ENCODE assay signal across 16 mouse cellular contexts in the genomic region with DNA sequence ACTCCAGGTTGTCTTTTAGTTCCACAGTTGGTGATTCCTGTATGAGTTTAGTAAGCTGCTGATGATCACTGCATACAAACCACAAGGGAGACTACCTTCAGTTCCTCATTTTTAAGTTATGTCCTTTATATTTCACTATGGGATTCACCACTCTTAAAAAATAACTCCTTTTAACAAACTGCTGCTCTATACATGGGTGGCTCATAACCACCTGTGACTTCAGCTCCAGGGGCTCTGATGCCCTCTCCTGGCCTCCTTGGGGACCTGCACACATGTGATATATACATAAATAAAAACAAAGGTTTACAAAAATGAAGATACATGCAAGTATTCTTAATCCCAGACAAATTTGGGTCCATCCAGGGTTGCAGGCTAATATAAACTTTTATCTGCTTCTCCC. TPM values are rescaled to one million over a fixed set of nuclear protein-coding genes. Genes with fewer than 3 reads are reported as not detected.
DNase-seq lines count a peak whose midpoint lies in the region; ATAC-seq and TF ChIP-seq lines count a peak whose summit lies in the region.
"Had no signal": no experiment of that assay in that cellular context is flagged by ENCODE, and none has a peak within 500 bp of the region (broad histone marks: within the 10 kb centered on the region; RNA-seq: fewer than 3 reads in every experiment).

No protein-coding gene starts in this region.

- peaks cover 82% of the 10 kb centered on the region for H3K36me3 ChIP-seq in liver, postnatal 0 days (replicated peaks; ENCODE audit: insufficient read depth, low read length)
- peaks cover 95% of the 10 kb centered on the region for H3K36me3 ChIP-seq in liver, embryonic 12.5 days
- H3K36me3 ChIP-seq in ES-Bruce4 (ENCODE audit: control insufficient read depth, insufficient read depth, low read length, poor library complexity, severe bottlenecking): peaks cover 70% of the 10 kb centered on the region

- H3K27me3 ChIP-seq in liver, postnatal 0 days (ENCODE audit: insufficient read depth, low read length): no peaks in the 10 kb centered on the region
- H3K27me3 ChIP-seq in liver, embryonic 12.5 days (replicated peaks): no peaks in the 10 kb centered on the region
- no peaks in the 10 kb centered on the region for H3K27me3 ChIP-seq in ES-Bruce4 (ENCODE audit: control insufficient read depth, insufficient read depth, low read length, poor library complexity, severe bottlenecking)
- H3K27me3 ChIP-seq: kidney, embryonic 15.5 days; neural tube, embryonic 15.5 days had no signal

- no peak overlapping the region for H3K4me2 ChIP-seq in liver, postnatal 0 days (ENCODE audit: low read depth, low read length)
- no peak overlapping the region for H3K4me2 ChIP-seq in liver, embryonic 12.5 days
- H3K4me2 ChIP-seq: kidney, embryonic 15.5 days; neural tube, embryonic 15.5 days had no signal

- H3K4me3 ChIP-seq in liver, postnatal 0 days (ENCODE audit: low read depth, low read length): no peak overlapping the region
- H3K4me3 ChIP-seq in liver, embryonic 12.5 days: no peak overlapping the region
- no peak overlapping the region for H3K4me3 ChIP-seq in ES-Bruce4 (ENCODE audit: low read depth, low read length)
- H3K4me3 ChIP-seq: kidney, embryonic 15.5 days; limb, embryonic 10.5 days; neural tube, embryonic 15.5 days had no signal

- TF ChIP-seq POLR2A in ES-Bruce4 (IDR thresholded peaks at IDR 0.05; ENCODE audit: insufficient read depth, low read length): no peak

- no peak overlapping the region for H3K27ac ChIP-seq in liver, postnatal 0 days (ENCODE audit: low read depth)
- H3K27ac ChIP-seq in liver, embryonic 12.5 days: no peak overlapping the region
- no peak overlapping the region for H3K27ac ChIP-seq in ES-Bruce4 (ENCODE audit: insufficient read depth, low read length)
- H3K27ac ChIP-seq: kidney, embryonic 15.5 days; limb, embryonic 10.5 days; neural tube, embryonic 15.5 days had no signal

- H3K9ac ChIP-seq in liver, postnatal 0 days (replicated peaks): no peak overlapping the region
- no peak overlapping the region for H3K9ac ChIP-seq in liver, embryonic 12.5 days
- no peak overlapping the region for H3K9ac ChIP-seq in ES-Bruce4 (ENCODE audit: low read depth, poor library complexity, severe bottlenecking)
- H3K9ac ChIP-seq: kidney, embryonic 15.5 days; neural tube, embryonic 15.5 days had no signal

- ATAC-seq in liver, postnatal 0 days: no peak
- no peak for ATAC-seq in liver, embryonic 12.5 days
- peak; percentile 76 for ATAC-seq in granulocyte monocyte progenitor cell, adult 5-6 weeks (replicated peaks; ENCODE audit: poor library complexity, severe bottlenecking)

- H3K4me1 ChIP-seq in liver, postnatal 0 days (ENCODE audit: insufficient read depth): no peaks in the 10 kb centered on the region
- H3K4me1 ChIP-seq in liver, embryonic 12.5 days: no peaks in the 10 kb centered on the region
- H3K4me1 ChIP-seq in ES-Bruce4 (ENCODE audit: control insufficient read depth, insufficient read depth, low read length): no peaks in the 10 kb centered on the region
- H3K4me1 ChIP-seq: kidney, embryonic 15.5 days; limb, embryonic 10.5 days; neural tube, embryonic 15.5 days had no signal

- DNase-seq in embryo, embryonic 11 days: peak; percentile 6
- no peak for DNase-seq in embryo, embryonic 10 days (ENCODE audit: low spot score)
- no peak for DNase-seq in liver, postnatal 0 days
- no peak for DNase-seq in right cerebral cortex, adult 18-20 months
- no peak for DNase-seq in cerebellum, adult 11 months
- DNase-seq: adrenal gland, adult 8-10 months; cerebellum, postnatal 10 days; gastrocnemius, postnatal 10 days; heart, postnatal 36 days; spleen, adult 18-20 months had no signal

- H3K9me3 ChIP-seq in liver, postnatal 0 days (ENCODE audit: low read length): no peaks in the 10 kb centered on the region
- H3K9me3 ChIP-seq in liver, embryonic 12.5 days (replicated peaks): no peaks in the 10 kb centered on the region
- no peaks in the 10 kb centered on the region for H3K9me3 ChIP-seq in ES-Bruce4 (replicated peaks; ENCODE audit: control insufficient read depth, insufficient read depth, low read length, poor library complexity, severe bottlenecking)
- H3K9me3 ChIP-seq: kidney, embryonic 15.5 days; limb, embryonic 10.5 days; neural tube, embryonic 15.5 days had no signal

- TF ChIP-seq EP300 in liver, postnatal 0 days (IDR thresholded peaks at IDR 0.05; ENCODE audit: low read depth): no peak
- no peak for TF ChIP-seq EP300 in ES-Bruce4 (IDR thresholded peaks at IDR 0.05; ENCODE audit: insufficient read depth, low read depth, low read length)

- TF ChIP-seq CTCF in liver, postnatal 0 days (IDR thresholded peaks at IDR 0.05; ENCODE audit: low read depth): peak; percentile 50
- peak; percentile 34 for TF ChIP-seq CTCF in ES-Bruce4 (IDR thresholded peaks at IDR 0.05; ENCODE audit: low read depth, low read length)

RNA-seq across cellular contexts. Expression of gene Cep57, which starts 17.0 kb away (rescaled TPM):
- 19.8 and 21.3 TPM in 2 replicates for polyA plus RNA-seq in liver, postnatal 0 days (2015; fragmentation: Nextera tagmentation; extraction: Ambion mirVana)
- 43.2 and 46.8 TPM in 2 replicates for polyA plus RNA-seq in liver, embryonic 12.5 days (2016; fragmentation: Nextera tagmentation; extraction: Ambion mirVana)
- 92.8 and 101 TPM in 2 replicates for polyA plus RNA-seq in ES-Bruce4 (2011; ENCODE audit: insufficient read depth, insufficient read length, low read depth, missing spikeins)
- total RNA-seq in granulocyte monocyte progenitor cell, adult 5-6 weeks (2014; fragmentation: Nextera tagmentation): 45.5 and 51.4 TPM in 2 replicates
- 82.0 and 83.2 TPM in 2 replicates for total RNA-seq in granulocyte monocyte progenitor cell, adult 5-6 weeks (2017)

RNA-seq across cellular contexts. Expression of gene Fam76b, which starts 17.6 kb away (rescaled TPM):
- polyA plus RNA-seq in liver, postnatal 0 days (2015; fragmentation: Nextera tagmentation; extraction: Ambion mirVana): 6.9 and 7.4 TPM in 2 replicates
- 14.3 and 16.1 TPM in 2 replicates for polyA plus RNA-seq in liver, embryonic 12.5 days (2016; fragmentation: Nextera tagmentation; extraction: Ambion mirVana)
- 49.6 and 58.8 TPM in 2 replicates for polyA plus RNA-seq in ES-Bruce4 (2011; ENCODE audit: insufficient read depth, insufficient read length, low read depth, missing spikeins)
- total RNA-seq in granulocyte monocyte progenitor cell, adult 5-6 weeks (2014; fragmentation: Nextera tagmentation): 49.7 and 59.8 TPM in 2 replicates
- 43.6 and 49.9 TPM in 2 replicates for total RNA-seq in granulocyte monocyte progenitor cell, adult 5-6 weeks (2017)
